Comparison of ENCODE assay signal across 8 mouse cellular contexts in the genomic region with DNA sequence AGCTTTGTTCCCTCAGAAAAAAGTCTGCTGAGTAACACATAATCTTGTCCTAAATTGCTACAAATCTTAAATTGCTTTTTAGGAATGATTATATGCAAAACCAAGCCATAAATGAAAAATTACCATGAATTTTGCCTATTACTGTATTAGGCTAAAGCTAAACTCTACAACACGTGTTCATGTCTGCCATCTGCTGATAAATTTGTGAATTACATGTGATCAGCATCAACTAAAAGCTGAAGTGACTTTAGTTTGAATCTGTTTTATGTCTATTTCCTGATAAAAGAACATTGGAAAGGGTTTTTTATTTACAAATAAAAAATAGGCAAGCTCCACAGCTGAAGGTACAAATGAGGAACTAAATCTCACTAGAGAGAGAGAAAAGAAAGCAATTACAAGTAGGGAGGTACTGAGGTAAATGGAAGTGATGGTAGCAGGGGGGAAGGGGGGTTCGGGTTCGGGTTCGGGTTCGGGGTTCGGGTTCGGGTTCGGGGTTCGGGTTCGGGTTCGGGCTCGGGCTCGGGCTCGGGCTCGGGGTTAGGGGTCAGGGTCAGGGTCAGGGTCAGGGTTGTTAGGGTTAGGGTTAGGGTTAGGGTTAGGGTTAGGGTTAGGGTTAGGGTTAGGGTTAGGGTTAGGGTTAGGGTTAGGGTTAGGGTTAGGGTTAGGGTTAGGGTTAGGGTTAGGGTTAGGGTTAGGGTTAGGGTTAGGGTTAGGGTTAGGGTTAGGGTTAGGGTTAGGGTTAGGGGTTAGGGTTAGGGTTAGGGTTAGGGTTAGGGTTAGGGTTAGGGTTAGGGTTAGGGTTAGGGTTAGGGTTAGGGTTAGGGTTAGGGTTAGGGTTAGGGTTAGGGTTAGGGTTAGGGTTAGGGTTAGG.
DNase-seq lines count a peak whose midpoint lies in the region; ATAC-seq and TF ChIP-seq lines count a peak whose summit lies in the region.
"Not testable (repeated sequence)": the region's sequence is repeated elsewhere in the genome, so short reads cannot be mapped to it uniquely, and the experiment has no call there.

No protein-coding gene starts in this region.

- not testable (repeated sequence) for H3K9me3 ChIP-seq in embryonic facial prominence, embryonic 11.5 days (replicated peaks; ENCODE audit: control insufficient read depth, low read length); liver, embryonic 14.5 days (ENCODE audit: control insufficient read depth, low read length)

- WGBS in embryonic facial prominence, embryonic 11.5 days, result 83% methylated on average over 15 of the region's 15 CpGs
- 70% methylated on average over 15 of the region's 15 CpGs for WGBS in liver, embryonic 14.5 days (ENCODE audit: insufficient replicate concordance)

- H3K4me1 ChIP-seq in embryonic facial prominence, embryonic 11.5 days (ENCODE audit: control insufficient read depth, insufficient read depth, low read length); liver, embryonic 14.5 days (replicated peaks; ENCODE audit: control insufficient read depth in 2 of 2, insufficient read depth in 2 of 2, low read length in 1 of 2): not testable (repeated sequence)

- not testable (repeated sequence) for H3K4me2 ChIP-seq in embryonic facial prominence, embryonic 11.5 days (ENCODE audit: low read depth, low read length); liver, embryonic 14.5 days (ENCODE audit: low read depth)

- not testable (repeated sequence) for H3K4me3 ChIP-seq in embryonic facial prominence, embryonic 11.5 days (ENCODE audit: low read depth, low read length); liver, embryonic 14.5 days (ENCODE audit: insufficient read depth in 1 of 2, low read depth in 2 of 2, low read length in 2 of 2)

- H3K27me3 ChIP-seq in embryonic facial prominence, embryonic 11.5 days (ENCODE audit: control insufficient read depth, insufficient read depth, low read length); liver, embryonic 14.5 days (ENCODE audit: control insufficient read depth, insufficient read depth, low read length): not testable (repeated sequence)

- not testable (repeated sequence) for ATAC-seq in embryonic facial prominence, embryonic 11.5 days (replicated peaks; ENCODE audit: insufficient number of reproducible peaks, low FRiP score, low TSS enrichment, low read depth); liver, embryonic 14.5 days (ENCODE audit: insufficient read depth)
- ATAC-seq in neutrophil, adult 5-6 weeks (ENCODE audit: extremely low read depth, insufficient number of reproducible peaks, low FRiP score, poor library complexity, severe bottlenecking), result peak; percentile 36; the same call in 1 of the 2 replicates

- H3K9ac ChIP-seq in embryonic facial prominence, embryonic 11.5 days (replicated peaks; ENCODE audit: low read length); liver, embryonic 14.5 days (replicated peaks): not testable (repeated sequence)

- not testable (repeated sequence) for H3K27ac ChIP-seq in embryonic facial prominence, embryonic 11.5 days (replicated peaks; ENCODE audit: low read depth, low read length); liver, embryonic 14.5 days

- not testable (repeated sequence) for H3K36me3 ChIP-seq in embryonic facial prominence, embryonic 11.5 days (replicated peaks; ENCODE audit: control insufficient read depth, insufficient read depth, low read depth, low read length); liver, embryonic 14.5 days (replicated peaks; ENCODE audit: control insufficient read depth, insufficient read depth, low read depth)

- not testable (repeated sequence) for TF ChIP-seq CTCF in liver, embryonic 14.5 days (IDR thresholded peaks at IDR 0.05; ENCODE audit: low read depth)

- DNase-seq in A20 (ENCODE audit: low read depth, low spot score), result peak; percentile 74
- peak; percentile 28 for DNase-seq in adrenal gland, postnatal 10 days
- peak; percentile 86 for DNase-seq in embryonic facial prominence, embryonic 11.5 days (ENCODE audit: low spot score)
- peak; percentile 81 to 87 for DNase-seq in heart, adult 9 months (ENCODE audit: low spot score in 2 of 2)
- DNase-seq in kidney, postnatal 14 days, result peak; percentile 48
- DNase-seq in liver, embryonic 14.5 days (ENCODE audit: low read depth in 3 of 3, low spot score in 3 of 3), result peak; percentile 3 to 20 (median 19)
- peak; percentile 93 for DNase-seq in testis, postnatal 14 days (ENCODE audit: low spot score)

- TF ChIP-seq EP300 in liver, embryonic 14.5 days (IDR thresholded peaks at IDR 0.05; ENCODE audit: low read depth), result not testable (repeated sequence)

Comparison
In these comparisons a context has a peak if more than half of its experiments do, and no peak if none do; other contexts are left out.
1. DNase-seq: peak in every context shown above with its lines; median percentile 93 in testis, postnatal 14 days; 86 in embryonic facial prominence, embryonic 11.5 days; 84 in heart, adult 9 months; 74 in A20; 48 in kidney, postnatal 14 days; 28 in adrenal gland, postnatal 10 days; 19 in liver, embryonic 14.5 days.